Mouse (Mus musculus) layer of hippocampus, postnatal 14 days (tissue): Measurements from ENCODE around the gene Foxp1. TPM values are rescaled to one million over a fixed set of nuclear protein-coding genes. Genes with fewer than 3 reads are reported as not detected.

Source experiments
- DNase-seq, 2 experiments: peaks; one replicate each; pipeline ENCODE4 v3.0.0; 2021 to 2022; ENCODE audit warnings: low spot score in 2 of 2, mixed read lengths in 1 of 2
- total RNA-seq, 2 experiments: library from RNA; stranded (reverse); gene quantifications; 2 replicates each; pipeline ENCODE4 v1.2.3; 2021

Foxp1 gene
- total RNA-seq, 2 experiments from 2014 or later = 95.0 to 96.7 TPM

DNA sequence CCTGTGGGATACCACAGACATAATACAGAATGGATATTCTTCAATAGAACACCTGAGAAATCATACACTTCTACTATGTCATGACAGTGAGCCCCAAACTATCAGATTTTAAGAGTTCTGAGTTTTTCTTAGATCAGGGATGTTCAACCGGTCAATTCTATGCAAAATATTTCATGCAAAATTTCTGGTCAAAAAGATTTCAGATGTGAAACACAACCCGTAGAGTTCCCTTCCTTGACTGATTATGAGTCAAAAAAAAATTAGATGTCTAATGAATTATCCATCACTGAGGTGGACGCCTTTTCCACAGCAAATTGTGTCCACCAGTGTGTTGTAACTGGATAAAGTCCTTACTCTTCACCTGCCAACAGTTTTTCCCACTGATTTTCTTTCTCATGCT, 188.3 kb downstream of the Foxp1 start:
- no peak for DNase-seq

GRCm38 (mm10) chr6:99333127-99333526, 189.4 kb downstream of the Foxp1 start:
- no peak for DNase-seq

- DNase-seq = no peak
Measured at GRCm38 (mm10) chr6:99330169-99330568, 192.4 kb downstream of the Foxp1 start.

GRCm38 (mm10) chr6:99328634-99329033, 193.9 kb downstream of the Foxp1 start:
- DNase-seq = no peak

DNA sequence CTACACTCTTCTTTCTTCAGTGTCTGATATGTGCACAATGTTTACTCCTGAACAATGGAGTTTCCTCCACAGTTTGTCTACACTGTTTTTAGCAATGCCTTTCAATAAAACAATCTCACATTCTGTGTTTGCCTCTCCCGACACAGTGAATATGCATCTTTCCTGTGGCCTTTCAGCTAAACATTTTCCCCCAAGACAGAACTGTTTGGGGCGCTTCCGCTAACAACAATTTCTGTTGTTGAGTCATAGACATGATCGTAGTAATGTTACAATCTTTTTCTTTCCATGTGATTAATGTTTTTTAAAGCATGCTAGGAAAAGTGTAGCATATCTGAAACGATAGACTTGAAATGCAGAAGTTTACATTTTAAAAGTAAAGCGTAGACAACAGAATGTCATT, 194.4 kb downstream of the Foxp1 start:
- DNase-seq = no peak

GRCm38 (mm10) chr6:99327721-99328120, 194.8 kb downstream of the Foxp1 start:
- DNase-seq = no peak

- DNase-seq = no peak
Measured at GRCm38 (mm10) chr6:99325881-99326280, 196.6 kb downstream of the Foxp1 start.

GRCm38 (mm10) chr6:99325461-99325860, 197.1 kb downstream of the Foxp1 start:
- DNase-seq = no peak

DNA sequence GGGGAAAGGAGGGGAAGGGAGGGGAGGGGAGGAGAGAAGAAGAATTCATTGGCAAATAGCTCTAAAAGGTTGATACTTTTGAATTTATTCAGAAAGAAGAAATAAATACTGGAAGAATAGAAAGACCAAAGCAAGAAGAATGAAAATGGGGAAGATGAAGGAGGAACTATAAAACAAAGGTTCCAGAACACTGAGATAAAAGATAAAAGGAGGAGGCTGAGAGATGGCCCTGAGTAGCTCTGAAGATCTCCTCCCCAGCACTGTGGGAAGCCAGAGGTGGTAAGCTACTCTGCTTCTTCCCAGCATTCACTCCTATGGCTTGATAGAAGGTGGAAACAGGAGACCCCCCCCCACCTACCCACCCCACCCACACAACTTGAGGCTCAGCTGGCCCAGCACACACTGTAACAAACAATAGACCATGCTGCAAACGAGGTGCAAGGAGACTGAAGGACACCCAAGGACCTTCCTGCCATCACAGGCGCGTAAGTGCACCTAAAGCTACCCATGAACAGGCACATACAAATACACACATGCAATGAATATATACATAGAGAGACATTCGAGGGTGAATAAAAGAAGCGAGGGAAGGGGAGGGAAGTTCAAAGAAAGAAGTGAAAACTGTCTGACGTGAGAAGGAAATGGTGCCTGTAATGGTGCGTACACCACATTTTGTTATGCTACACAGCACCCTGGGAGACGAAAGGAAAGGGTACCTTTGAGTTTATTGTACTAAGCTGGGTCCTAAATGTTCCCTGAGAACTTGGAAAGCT, 200.2 kb downstream of the Foxp1 start:
- DNase-seq = no peak

DNA sequence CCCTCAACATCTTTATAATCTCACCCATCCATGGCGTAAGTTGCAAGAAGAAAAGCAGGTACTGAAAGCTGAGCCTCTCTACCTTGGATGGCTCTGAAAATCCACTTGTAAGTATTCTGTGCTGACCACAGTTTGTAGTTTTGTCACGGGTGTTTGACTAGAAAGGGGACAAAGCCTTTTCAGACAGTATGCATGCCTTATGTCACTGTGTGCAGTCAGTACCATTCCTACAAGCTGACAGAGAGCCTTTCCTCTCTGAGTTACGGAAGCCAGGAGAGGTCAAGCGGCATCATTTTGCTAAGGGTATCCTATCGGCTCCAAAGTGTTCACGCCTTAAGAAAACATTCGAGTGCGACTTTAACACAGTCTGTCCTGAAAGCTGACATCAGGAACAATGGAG, 202.1 kb downstream of the Foxp1 start:
- no peak for DNase-seq

DNA sequence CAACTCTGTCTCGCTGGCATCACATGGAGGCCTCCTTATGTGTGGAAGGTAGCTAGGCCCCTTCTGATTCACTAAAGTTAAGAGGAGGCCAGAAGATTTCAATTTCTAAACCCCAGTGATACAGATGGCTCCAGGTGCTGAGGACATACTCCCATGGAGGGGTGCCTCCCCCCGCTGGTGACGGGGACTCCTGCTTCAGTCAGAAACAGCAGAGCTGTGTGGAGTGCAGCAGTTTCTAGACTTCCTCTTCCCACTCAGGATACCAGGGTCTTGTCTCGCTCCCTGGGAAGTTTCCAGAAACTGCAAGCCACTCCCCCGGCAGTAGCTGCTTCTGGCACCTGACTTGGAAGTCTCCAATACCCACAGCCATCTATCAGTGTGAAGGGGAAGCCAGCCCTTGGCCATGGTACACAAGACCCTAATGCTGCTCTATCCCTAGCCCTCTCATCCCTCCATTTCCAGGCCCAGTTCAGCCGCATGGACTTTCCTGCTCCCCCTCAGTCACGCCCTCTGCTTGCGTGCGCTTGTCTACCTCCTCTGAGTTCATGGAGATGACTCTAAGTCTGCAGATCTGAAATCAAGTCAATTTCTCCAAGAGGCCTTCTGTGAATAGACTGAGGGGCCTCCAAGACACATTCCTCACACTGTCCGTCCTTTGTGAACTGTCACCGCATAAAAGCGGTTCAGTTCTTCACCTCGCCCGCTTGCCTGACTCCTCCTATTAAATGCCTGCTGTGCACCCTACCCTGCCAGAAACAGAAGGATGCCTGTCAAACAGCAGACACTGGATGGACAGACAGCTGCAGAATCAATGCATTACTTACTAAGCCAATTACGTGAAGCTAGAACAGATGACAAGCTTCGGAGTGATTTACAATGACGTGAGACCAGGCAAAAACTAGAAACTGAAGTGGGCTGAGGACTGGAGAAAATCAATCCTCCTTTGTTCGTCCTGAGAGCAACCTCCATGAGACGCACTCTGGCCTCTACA, 202.8 kb downstream of the Foxp1 start:
- DNase-seq = no peak

GRCm38 (mm10) chr6:99314746-99315145, 207.8 kb downstream of the Foxp1 start:
- DNase-seq = no peak

- no peak for DNase-seq
Measured at GRCm38 (mm10) chr6:99310529-99310928, 212.0 kb downstream of the Foxp1 start.

DNA sequence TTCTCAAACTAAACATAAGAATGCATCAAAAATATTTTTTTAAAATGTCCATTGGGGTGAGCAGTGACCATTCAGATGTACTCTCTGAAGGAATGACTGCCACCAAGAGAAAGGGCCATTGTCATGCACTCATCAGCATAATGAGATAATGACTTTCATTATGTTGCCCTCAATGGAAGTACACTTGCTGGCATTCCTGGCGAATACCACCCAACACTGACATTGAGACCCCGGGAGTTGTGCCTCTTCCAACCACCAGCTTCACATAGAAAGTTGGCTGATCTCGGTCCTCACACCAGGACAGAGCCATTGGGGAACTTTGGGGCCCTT, 212.4 kb downstream of the Foxp1 start:
- DNase-seq = no peak

- no peak for DNase-seq
Measured at GRCm38 (mm10) chr6:99309466-99310170, 212.9 kb downstream of the Foxp1 start.

DNA sequence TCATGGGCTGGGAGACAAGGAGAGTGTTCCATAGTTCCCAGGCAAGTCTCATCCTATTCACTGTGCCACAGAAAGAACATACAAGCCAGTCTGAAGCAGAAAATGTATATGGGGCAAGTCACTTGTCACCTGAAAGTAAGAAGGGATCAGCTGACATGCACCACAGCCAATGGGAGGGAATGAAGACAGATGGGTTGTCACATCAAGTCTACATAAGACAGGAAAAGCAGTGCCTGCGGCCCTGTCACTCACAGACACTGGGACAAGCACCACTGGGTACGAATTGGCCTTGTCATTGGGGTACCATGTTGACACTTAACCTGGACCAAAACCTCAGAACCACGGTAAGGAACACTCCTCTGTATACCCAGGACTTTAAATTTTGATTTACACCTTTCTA, 216.8 kb downstream of the Foxp1 start:
- no peak for DNase-seq

DNA sequence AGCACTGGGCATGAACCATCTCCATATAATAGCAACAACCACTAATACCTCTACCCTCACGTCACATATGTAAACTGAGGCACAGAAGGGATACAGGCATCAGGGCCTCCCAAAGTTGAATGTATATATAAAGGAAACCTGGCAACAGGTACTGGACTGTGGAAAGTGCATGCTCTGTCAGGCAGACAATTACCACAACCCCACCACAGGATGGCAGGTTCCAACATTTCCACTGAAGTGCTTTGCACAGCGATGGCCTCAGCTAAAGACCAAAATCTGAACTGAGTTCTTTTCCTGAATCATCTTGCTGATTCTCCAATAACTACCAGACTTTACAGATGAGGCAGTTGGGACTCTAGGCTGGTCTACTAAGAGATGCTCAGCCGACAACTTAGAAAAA, 217.3 kb downstream of the Foxp1 start:
- DNase-seq = no peak

DNA sequence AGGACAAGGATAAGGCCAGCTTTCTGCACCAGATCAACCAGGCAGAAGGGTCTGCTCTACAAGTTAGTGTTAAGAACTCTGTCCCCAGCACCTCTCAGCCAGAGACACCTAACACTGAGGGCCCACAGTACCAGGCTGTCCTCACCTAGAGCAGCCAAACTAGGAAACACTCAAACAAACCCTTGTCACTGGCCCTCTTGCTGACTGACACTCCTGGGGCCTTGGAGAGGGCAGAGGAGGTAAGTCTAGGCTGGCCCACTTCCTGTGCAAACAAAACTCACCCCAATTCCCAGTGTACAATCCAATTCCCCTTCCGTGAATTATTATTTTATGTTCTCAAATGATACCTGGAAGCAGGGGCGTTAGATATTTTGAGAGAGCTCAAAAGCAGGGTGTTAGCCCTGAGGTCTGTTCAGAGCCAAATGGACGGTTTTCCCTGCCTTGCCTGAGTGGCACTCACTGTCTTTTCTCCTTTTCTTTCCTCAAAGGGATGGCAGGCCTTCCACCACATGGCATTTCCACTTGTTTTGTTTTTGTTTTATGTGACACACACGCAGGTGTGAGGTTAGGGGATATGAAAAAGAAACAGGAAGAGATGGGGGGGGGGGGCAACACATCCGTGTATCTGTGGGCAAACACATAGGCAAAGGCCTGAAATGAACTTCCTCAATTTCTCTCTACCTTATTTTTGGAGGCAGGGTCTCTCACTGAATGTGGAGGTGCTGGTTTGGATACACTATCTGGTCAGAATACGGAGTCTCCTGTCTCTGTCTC, 219.7 kb downstream of the Foxp1 start:
- no peak for DNase-seq

- no peak for DNase-seq
Measured at GRCm38 (mm10) chr6:99301923-99302322, 220.6 kb downstream of the Foxp1 start.

GRCm38 (mm10) chr6:99300235-99300634, 222.3 kb downstream of the Foxp1 start:
- DNase-seq = no peak

GRCm38 (mm10) chr6:99299196-99299595, 223.3 kb downstream of the Foxp1 start:
- no peak for DNase-seq
